Mouse (Mus musculus) CH12F3 (cell line): ENCODE data around the gene C1qtnf12.

Experiments used
- in situ Hi-C: fragments of 300-500 bp; cut with MboI; formaldehyde crosslinking; loops from 2 replicates; pipeline ENCODE4 v1.14.3; 2020; ENCODE audit warnings: low sequenced_read_pairs

C1qtnf12 gene

DNA sequence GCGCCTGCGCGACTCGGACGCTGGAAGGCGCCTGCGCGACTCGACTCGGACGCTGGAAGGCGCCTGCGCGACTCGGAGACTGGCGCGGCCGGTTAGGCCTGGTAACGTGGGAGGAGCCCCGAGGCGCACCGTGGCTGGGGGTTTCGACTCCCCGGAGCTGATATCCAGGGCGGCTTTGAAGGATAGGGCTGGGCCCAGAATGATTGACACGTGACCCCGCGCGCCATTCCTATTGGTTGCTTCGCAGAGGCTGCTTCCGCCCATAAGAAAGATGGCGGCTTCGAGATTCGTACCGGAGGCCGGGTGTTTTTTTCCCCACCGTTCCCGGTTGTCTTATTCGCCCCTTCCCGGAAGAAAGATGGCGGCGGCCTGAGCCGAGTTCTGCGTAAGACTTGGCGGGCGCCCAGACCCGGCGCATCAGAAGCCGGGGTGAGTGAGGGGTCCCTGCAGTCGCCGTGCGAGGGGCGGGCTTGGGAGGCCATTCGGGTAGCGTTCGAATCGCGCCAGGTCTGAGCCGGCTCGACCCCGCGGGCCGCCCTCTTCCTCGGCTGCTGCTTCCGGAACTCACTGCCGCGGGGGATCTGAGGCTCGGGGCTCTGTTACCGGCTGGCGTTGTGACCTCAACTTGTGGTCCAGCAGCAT lies 30.9 kb downstream of the C1qtnf12 start:
- in situ Hi-C loops = no loop called here

DNA sequence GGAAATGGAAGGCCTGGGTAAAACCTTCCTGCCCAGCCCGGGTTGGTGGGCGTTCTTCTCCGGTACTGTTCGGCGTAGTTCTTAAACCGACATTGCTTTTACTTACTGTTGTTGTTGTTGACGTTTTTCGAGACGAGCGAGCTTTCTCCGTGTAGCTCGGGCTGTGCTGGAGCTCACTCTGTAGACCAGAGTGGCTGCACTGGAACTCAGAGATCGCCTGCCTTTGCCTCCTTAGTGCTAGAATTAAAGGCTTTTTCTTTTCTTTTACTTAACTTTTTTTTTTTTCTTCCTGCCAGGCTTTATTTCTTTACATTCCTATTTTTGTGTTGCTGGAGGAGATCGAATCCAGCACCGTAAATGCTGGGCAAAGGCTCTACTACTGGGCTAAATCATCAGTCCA lies 31.5 kb downstream of the C1qtnf12 start:
- in situ Hi-C loops = no loop called here

DNA sequence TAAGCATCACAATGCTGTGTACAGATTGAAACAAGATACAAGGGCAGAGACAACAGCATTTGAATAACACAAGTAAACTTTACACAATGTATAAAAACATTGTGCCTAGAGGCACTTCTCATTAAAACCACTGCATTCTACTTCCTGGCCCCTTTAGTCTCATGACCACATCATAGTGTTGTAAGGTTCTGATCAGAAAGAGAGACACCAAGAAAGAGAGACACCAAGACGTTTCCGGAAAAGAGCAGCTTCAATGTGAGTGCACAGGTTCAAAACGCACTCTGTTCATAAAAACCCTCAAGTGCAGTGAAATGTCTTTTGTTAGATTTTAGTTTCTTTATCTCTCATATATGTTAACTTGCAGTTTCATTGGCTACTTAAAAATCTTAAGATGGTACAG lies 42.0 kb downstream of the C1qtnf12 start:
- in situ Hi-C loops = no loop called here

DNA sequence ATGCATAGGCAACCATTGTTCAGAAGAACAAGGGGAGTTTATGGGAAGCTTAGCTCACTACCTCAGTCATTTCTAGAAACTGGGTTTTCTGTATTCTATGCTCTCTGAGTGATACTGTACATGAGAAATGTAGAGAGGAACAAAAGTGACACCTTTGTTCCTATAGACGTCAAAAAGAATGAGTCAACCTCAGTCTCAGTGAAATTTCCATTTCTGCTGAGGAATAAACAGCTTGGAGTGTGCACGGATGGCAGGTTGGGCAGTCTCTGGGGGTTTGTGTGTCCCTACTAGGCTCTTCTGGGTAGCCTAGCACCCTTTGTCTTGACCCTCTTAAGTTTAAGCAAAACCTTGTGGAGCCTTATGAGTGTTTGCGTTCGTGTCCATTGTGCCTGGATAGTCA lies 46.3 kb downstream of the C1qtnf12 start:
- in situ Hi-C loops = no loop called here

DNA sequence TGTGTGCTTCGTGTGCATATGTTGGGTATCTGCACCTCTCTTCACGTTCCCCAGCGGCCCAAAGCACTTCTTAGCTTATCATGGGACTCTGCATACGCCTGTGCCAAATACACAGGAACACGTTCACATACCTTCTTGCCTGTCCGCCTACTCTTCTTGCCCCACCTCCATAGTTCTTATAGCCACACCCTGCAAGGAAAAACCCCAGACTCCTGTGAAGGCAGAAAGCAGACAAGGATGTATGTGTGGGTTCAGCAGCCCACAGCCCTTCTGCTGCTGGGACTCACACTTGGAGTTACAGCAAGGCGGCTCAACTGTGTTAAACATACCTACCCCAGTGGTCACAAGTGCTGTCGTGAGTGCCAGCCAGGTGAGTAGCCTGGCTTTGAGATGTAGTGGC lies 51.5 kb downstream of the C1qtnf12 start, which contains the start of gene Tnfrsf4:
TSS of gene Tnfrsf4 (plus strand) at position 207 of the 400 bp plus-strand sequence.
- in situ Hi-C loops = no loop called here

DNA sequence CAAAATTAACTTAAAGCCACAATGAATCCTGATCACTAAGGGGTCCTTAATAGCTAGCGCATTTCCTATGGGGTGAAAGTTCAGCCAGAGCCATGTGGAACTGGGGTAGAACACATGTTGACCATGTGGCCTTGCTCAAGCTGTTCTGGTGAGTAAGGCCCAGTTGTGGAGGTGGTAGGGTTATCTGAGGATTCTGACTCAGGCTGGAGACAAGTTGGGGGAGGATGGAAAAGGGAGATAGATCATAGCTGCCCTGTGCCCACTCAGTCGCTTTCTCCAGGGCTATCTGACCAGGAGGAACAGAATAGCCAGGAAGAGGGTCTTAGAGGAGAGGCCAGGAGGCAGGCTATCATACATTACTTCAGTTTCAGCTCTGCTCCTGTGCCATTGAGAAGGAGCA lies 52.3 kb downstream of the C1qtnf12 start:
- in situ Hi-C loops = no loop called here
